Mouse (Mus musculus): ENCODE measurements around the gene Rplp1.

DNA sequence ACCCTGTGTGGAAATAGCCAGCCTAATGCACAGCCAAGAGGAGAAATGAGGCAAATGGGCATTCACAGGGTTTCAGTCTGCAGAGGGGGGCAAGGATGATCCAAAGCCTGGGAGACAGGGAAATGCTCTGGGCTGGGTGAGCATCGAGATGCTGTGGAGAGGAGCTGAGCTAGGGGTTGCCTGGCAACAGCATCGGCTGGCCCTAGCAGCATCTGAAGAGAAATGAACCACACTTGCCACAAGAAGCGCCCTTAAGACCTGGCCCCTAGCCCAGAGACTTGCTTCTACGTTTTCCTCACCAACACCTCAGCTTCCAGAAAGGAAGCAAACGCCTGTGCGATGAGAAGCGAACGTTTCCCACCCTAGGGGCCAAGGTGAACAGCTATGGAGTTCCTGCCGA, 11.9 kb downstream of the Rplp1 start:
- TF ChIP-seq CTCF (conservative IDR thresholded peaks at IDR 0.05; ENCODE audit: insufficient read depth, insufficient read length, low read depth, low read length) (no peak), POLR2A (IDR thresholded peaks at IDR 0.05; ENCODE audit: low read depth, low read length) (no peak)

Measured in kidney, adult 2 months (tissue).